Mouse (Mus musculus) ES-Bruce4 (cell line): ENCODE measurements around the gene Nr2f1. TPM values are rescaled to one million over a fixed set of nuclear protein-coding genes. Genes with fewer than 3 reads are reported as not detected.

Experiments used
- H3K27ac ChIP-seq: 2 replicates; pipeline ENCODE4 v1.5.1; 2012; ENCODE audit warnings: low read length, inconsistent platforms; ENCODE audit not compliant: insufficient read depth
- H3K27me3 ChIP-seq: 2 replicates; pipeline ENCODE4 v1.6.1; 2012; ENCODE audit warnings: mild to moderate bottlenecking, low read length, inconsistent platforms; ENCODE audit not compliant: control insufficient read depth, poor library complexity, insufficient read depth, severe bottlenecking
- H3K36me3 ChIP-seq: 2 replicates; pipeline ENCODE4 v1.6.1; 2012; ENCODE audit warnings: inconsistent platforms, mild to moderate bottlenecking, low read length, moderate library complexity; ENCODE audit not compliant: control insufficient read depth, poor library complexity, insufficient read depth, severe bottlenecking
- H3K4me1 ChIP-seq: one replicate; pipeline ENCODE4 v1.8.1; 2011; ENCODE audit warnings: low read length; ENCODE audit not compliant: control insufficient read depth, insufficient read depth
- H3K4me3 ChIP-seq: 2 replicates; pipeline ENCODE4 v1.5.1; 2011; ENCODE audit warnings: low read depth, mild to moderate bottlenecking, low read length
- H3K9ac ChIP-seq: 2 replicates; pipeline ENCODE4 v1.6.1; 2012; ENCODE audit warnings: low read depth, mild to moderate bottlenecking, inconsistent platforms; ENCODE audit not compliant: poor library complexity, severe bottlenecking
- H3K9me3 ChIP-seq: replicated peaks from 2 replicates; pipeline ENCODE4 v1.6.1; 2012; ENCODE audit warnings: mild to moderate bottlenecking, low read length, inconsistent platforms; ENCODE audit not compliant: control insufficient read depth, poor library complexity, insufficient read depth, severe bottlenecking
- CTCF ChIP-seq: IDR thresholded peaks from one replicate; pipeline ENCODE4 v1.8.1; 2011; ENCODE audit warnings: low read depth, low read length
- EP300 ChIP-seq: IDR thresholded peaks from 2 replicates; pipeline ENCODE4 v1.6.1; 2011; ENCODE audit warnings: low read depth, low read length; ENCODE audit not compliant: insufficient read depth
- POLR2A ChIP-seq: IDR thresholded peaks from one replicate; pipeline ENCODE4 v1.8.1; 2011; ENCODE audit warnings: low read length; ENCODE audit not compliant: insufficient read depth
- polyA plus RNA-seq: library from polyadenylated mRNA; stranded (reverse); fragments of >200 nt; gene quantifications from 2 replicates; pipeline ENCODE4 v1.2.4, GENCODE M21; 2011; ENCODE audit warnings: low read depth; ENCODE audit not compliant: missing spikeins, insufficient read depth, insufficient read length

Nr2f1 gene
- polyA plus RNA-seq, 1 experiment, result not detected

DNA sequence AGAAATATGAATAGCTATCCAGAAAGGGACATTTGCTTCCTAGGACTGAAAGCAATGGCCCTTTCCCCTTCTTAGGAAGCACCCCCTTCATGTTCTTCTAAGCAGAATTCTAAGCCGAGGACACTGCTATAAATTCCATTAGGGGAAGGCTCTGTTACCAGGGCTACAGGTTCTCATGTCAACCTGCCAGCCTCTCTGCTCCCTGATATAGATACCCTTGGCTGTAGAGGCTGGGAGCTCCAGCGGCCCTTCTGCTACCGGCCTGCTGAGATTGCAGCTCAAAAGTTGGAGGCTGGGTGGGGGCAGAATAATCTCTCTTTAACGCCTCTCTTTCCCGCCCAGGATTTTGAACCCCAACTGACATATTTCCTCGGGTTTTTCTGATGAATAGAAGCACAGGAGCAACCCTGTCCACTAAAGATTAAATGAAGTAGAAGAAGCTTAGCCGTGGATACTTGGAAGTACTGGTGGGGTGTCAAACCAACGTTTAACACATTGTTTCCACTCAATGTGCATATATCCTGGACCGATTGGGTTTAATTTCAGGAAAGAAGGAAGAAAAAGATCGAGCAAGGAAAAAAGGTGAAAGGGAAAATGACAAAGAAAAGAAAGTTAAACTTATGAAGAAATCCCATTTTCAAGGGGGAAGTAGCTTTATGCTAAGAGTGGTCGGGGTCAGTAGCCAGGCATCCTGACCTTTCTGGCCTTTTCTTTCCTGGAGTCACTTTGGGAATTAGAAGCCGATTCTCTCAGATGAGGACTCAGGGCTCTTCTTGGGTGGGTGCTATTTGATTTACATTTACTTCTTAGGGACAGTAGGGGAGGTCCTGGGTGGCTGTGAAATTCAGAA is 8.5 kb upstream of the Nr2f1 start:
- H3K36me3 ChIP-seq, result no peaks in the 10 kb centered on the region
- TF ChIP-seq CTCF (no peak), POLR2A (no peak), EP300 (no peak)
- H3K4me1 ChIP-seq, result no peaks in the 10 kb centered on the region
- H3K27ac ChIP-seq, result no peak overlapping the region
- no peak overlapping the region for H3K9ac ChIP-seq
- H3K4me3 ChIP-seq, result no peak overlapping the region
- no peaks in the 10 kb centered on the region for H3K9me3 ChIP-seq
- peaks cover 25% of the 10 kb centered on the region for H3K27me3 ChIP-seq

DNA sequence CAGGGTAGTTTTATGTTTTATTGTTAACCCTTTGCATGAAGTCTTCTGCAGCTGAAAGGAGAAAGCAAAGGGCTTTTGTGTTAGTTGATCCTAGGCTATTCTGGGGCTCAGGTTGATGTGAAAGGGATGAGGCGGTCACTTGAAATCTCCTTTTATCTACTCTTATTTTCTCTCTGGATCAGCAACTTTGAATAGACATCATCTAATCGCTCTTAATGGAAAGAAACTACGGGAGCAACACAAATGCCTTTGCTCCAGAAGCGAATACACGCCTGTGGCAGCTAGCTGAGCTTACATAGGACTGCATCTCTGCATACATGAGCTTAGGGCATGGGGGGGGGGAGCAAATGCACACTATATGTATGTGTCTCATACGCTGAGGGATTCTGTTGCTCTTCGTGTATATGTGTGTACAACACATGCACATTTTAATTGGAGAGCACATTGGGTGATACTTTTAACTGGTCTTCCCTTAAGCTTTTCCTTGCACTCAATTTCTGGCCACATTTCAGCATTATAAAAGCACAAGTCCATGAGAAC is 7.4 kb upstream of the Nr2f1 start:
- no peaks in the 10 kb centered on the region for H3K36me3 ChIP-seq
- no peak overlapping the region for H3K4me3 ChIP-seq
- no peak overlapping the region for H3K9ac ChIP-seq
- TF ChIP-seq EP300, result no peak
- no peak for TF ChIP-seq CTCF
- TF ChIP-seq POLR2A, result no peak
- H3K27ac ChIP-seq, result no peak overlapping the region
- no peaks in the 10 kb centered on the region for H3K9me3 ChIP-seq
- H3K27me3 ChIP-seq, result peaks cover 31% of the 10 kb centered on the region
- no peaks in the 10 kb centered on the region for H3K4me1 ChIP-seq

DNA sequence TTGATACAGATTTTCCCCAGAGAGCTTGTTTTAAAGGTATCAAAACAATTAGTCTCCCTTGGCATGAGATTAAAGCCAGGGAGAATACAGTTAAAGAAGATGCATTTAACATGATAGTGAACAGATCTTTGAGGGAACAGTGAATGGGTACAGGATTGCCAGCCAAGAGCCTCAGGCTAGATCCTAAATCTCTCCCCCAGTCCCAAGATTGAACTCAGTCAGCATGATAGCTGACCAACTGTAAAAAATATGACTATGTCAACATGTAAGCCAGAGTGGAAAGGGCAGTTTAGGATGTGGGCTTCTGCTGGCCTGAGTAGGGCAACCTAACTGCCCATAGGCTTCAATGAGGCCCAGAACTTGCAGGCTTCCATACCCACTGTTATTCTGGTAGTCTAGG is 5.9 kb upstream of the Nr2f1 start:
- H3K27me3 ChIP-seq, result peaks cover 31% of the 10 kb centered on the region

DNA sequence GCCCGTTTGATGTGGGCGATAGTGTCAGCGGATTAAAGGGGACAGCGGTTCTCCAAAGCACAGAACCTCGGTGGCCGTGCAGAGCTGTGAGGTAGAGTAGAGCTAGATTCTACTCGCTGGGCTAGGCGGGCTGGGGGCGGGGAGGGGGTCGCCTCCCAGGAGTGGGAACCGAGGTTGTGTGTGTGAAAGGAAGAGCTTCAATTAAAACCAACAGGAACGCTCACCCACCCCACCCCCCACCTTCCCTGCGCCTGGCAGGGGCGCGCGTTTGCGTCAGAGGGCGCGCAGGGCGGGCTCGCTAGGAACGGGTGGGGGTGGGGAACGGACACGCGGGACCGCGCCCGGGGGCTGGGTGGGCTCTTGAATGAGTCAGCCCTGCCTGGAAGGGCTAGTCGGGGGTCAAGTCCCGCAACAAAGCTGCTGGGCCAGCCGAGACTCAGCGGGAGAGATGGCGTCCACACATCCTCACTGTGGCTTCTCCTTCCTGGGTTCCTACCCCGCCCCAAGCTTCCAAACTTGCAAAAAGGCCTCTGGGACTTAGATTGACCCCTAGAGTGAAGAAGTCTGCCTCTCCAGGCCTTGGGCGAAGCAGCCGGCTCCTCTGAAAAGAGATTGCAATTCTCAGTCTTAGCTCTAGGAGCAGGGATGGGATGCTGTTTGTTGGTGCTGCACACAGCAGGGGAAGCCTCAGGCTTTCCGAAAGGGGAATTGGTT is 3.9 kb upstream of the Nr2f1 start:
- TF ChIP-seq CTCF, result no peak
- Histone ChIP-seq H3K9me3 (no peaks in the 10 kb centered on the region), H3K27ac (no peak overlapping the region), H3K4me1 (no peaks in the 10 kb centered on the region), H3K36me3 (no peaks in the 10 kb centered on the region), H3K4me3 (peak overlapping the region; percentile 41), H3K27me3 (peaks cover 33% of the 10 kb centered on the region), H3K9ac (no peak overlapping the region)

More for the DNA sequence above, 5.9 kb upstream of the Nr2f1 start:
- Histone ChIP-seq H3K9ac (no peak overlapping the region), H3K27ac (no peak overlapping the region), H3K4me1 (no peaks in the 10 kb centered on the region), H3K9me3 (no peaks in the 10 kb centered on the region), H3K36me3 (no peaks in the 10 kb centered on the region), H3K4me3 (no peak overlapping the region)
- TF ChIP-seq CTCF, result no peak
- TF ChIP-seq POLR2A, result no peak
- TF ChIP-seq EP300, result no peak

DNA sequence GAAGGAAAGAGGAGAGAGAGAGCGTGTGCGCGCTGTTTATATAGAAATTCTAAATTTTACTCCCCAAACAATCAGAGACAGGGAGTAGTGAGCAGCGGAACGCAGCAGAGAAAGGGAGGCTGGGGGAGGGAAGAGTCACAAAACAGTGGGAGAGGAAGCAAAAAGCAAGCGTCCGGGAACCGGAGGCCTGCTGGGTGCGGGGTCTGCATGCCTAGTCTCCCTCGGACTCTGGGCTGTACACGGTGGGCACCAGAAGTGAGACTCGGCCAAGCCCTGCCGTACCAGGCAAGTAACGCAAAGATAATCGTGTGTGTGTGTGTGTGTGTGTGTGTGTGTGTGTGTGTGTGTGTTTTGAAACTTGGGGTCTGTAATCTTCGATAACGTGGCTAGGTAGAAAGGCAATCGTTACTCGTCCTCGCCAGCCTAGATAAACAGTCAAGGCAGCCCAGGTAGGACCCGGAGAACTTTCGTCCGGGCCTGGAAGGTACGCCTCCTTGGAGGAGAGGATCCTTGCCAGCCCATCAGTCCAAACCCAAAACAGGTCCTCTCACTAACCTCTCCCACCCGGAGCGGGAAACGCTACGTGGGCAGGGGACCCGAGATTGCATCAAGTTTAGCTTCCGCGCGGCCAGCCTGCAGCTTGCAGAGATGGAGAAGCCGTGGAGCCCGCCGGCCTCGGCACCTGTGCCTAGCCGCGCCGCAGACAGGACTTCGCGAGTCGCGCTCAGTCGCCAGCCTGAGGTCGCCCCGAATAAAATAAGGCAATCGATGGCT is 3.2 kb upstream of the Nr2f1 start:
- Histone ChIP-seq H3K27me3 (peaks cover 33% of the 10 kb centered on the region), H3K27ac (no peak overlapping the region), H3K4me1 (no peaks in the 10 kb centered on the region), H3K4me3 (peak overlapping the region; percentile 41), H3K9me3 (no peaks in the 10 kb centered on the region), H3K9ac (no peak overlapping the region), H3K36me3 (no peaks in the 10 kb centered on the region)
- TF ChIP-seq CTCF (no peak), POLR2A (no peak), EP300 (no peak)
